Mouse (Mus musculus) bone marrow, adult 2 months (tissue): ENCODE measurements around the gene Hoxc5.

Experiments
- CTCF ChIP-seq: fragments of 200-500 bp; IDR thresholded peaks from 2 replicates; pipeline ENCODE4 v1.5.1; 2011; ENCODE audit warnings: low read length, control low read depth; ENCODE audit not compliant: control insufficient read depth, insufficient read depth
- POLR2A ChIP-seq: fragments of 200-500 bp; IDR thresholded peaks from 2 replicates; pipeline ENCODE4 v1.6.1; 2011; ENCODE audit warnings: low read depth, mild to moderate bottlenecking, control low read depth, low read length, borderline replicate concordance; ENCODE audit not compliant: control insufficient read depth

- TF ChIP-seq POLR2A (no peak), CTCF (no peak)
These were observed 34.1 kb downstream of the Hoxc5 start for GRCm38 (mm10) chr15:103001370-103001769.
